Mouse (Mus musculus): ENCODE measurements around the gene Esrrg.
A peak's percentile ranks its signal among the peaks of the same experiment; 100 is the strongest.

The Esrrg gene

GRCm38 (mm10) chr1:187981028-187981427 is 372.4 kb downstream of the Esrrg start:
- DNase-seq (ENCODE audit: low read depth, low spot score) = no peak

GRCm38 (mm10) chr1:187983177-187983576 is 374.6 kb downstream of the Esrrg start:
- no peak for DNase-seq (ENCODE audit: low read depth, low spot score)

- DNase-seq (ENCODE audit: low read depth, low spot score) = no peak
Measured at GRCm38 (mm10) chr1:187990161-187990560, 381.6 kb downstream of the Esrrg start.

- DNase-seq (ENCODE audit: low read depth, low spot score) = peak; percentile 47
Measured at GRCm38 (mm10) chr1:187997584-187998338, 389.2 kb downstream of the Esrrg start.

GRCm38 (mm10) chr1:187999121-187999520 is 390.5 kb downstream of the Esrrg start:
- no peak for DNase-seq (ENCODE audit: low read depth, low spot score)

- no peak for DNase-seq (ENCODE audit: low read depth, low spot score)
Measured at GRCm38 (mm10) chr1:188000189-188000588, 391.6 kb downstream of the Esrrg start.

- no peak for DNase-seq (ENCODE audit: low read depth, low spot score)
Measured at GRCm38 (mm10) chr1:188006820-188007491, 398.4 kb downstream of the Esrrg start.

- DNase-seq (ENCODE audit: low read depth, low spot score) = no peak
Measured at GRCm38 (mm10) chr1:188008476-188008875, 399.9 kb downstream of the Esrrg start.

GRCm38 (mm10) chr1:188009868-188010267 is 401.3 kb downstream of the Esrrg start:
- no peak for DNase-seq (ENCODE audit: low read depth, low spot score)

GRCm38 (mm10) chr1:188010860-188011259 is 402.3 kb downstream of the Esrrg start:
- DNase-seq (ENCODE audit: low read depth, low spot score) = no peak

- DNase-seq (ENCODE audit: low read depth, low spot score) = no peak
Measured at GRCm38 (mm10) chr1:188014411-188014810, 405.8 kb downstream of the Esrrg start.

GRCm38 (mm10) chr1:188017956-188018862 is 409.6 kb downstream of the Esrrg start:
- no peak for DNase-seq (ENCODE audit: low read depth, low spot score)

- no peak for DNase-seq (ENCODE audit: low read depth, low spot score)
Measured at GRCm38 (mm10) chr1:188029205-188029604, 420.6 kb downstream of the Esrrg start.

GRCm38 (mm10) chr1:188030116-188030515 is 421.5 kb downstream of the Esrrg start:
- no peak for DNase-seq (ENCODE audit: low read depth, low spot score)

- DNase-seq (ENCODE audit: low read depth, low spot score) = no peak
Measured at GRCm38 (mm10) chr1:188031276-188031675, 422.7 kb downstream of the Esrrg start.

GRCm38 (mm10) chr1:188035957-188036356 is 427.4 kb downstream of the Esrrg start:
- DNase-seq (ENCODE audit: low read depth, low spot score) = no peak

- DNase-seq (ENCODE audit: low read depth, low spot score) = no peak
Measured at GRCm38 (mm10) chr1:188046691-188047121, 438.1 kb downstream of the Esrrg start.

- no peak for DNase-seq (ENCODE audit: low read depth, low spot score)
Measured at GRCm38 (mm10) chr1:188047148-188047547, 438.6 kb downstream of the Esrrg start.

- no peak for DNase-seq (ENCODE audit: low read depth, low spot score)
Measured at GRCm38 (mm10) chr1:188055888-188056287, 447.3 kb downstream of the Esrrg start.

- no peak for DNase-seq (ENCODE audit: low read depth, low spot score)
Measured at GRCm38 (mm10) chr1:188057892-188058291, 449.3 kb downstream of the Esrrg start.

GRCm38 (mm10) chr1:188059006-188059405 is 450.4 kb downstream of the Esrrg start:
- no peak for DNase-seq (ENCODE audit: low read depth, low spot score)

- DNase-seq (ENCODE audit: low read depth, low spot score) = no peak
Measured at GRCm38 (mm10) chr1:188060493-188060892, 451.9 kb downstream of the Esrrg start.

All from skeletal muscle tissue, adult 2 months (tissue).